Mouse (Mus musculus): ENCODE results near the gene Pex12.
"Not testable (repeated sequence)": the region's sequence is repeated elsewhere in the genome, so short reads cannot be mapped to it uniquely, and the experiment has no call there.

The Pex12 gene

DNA sequence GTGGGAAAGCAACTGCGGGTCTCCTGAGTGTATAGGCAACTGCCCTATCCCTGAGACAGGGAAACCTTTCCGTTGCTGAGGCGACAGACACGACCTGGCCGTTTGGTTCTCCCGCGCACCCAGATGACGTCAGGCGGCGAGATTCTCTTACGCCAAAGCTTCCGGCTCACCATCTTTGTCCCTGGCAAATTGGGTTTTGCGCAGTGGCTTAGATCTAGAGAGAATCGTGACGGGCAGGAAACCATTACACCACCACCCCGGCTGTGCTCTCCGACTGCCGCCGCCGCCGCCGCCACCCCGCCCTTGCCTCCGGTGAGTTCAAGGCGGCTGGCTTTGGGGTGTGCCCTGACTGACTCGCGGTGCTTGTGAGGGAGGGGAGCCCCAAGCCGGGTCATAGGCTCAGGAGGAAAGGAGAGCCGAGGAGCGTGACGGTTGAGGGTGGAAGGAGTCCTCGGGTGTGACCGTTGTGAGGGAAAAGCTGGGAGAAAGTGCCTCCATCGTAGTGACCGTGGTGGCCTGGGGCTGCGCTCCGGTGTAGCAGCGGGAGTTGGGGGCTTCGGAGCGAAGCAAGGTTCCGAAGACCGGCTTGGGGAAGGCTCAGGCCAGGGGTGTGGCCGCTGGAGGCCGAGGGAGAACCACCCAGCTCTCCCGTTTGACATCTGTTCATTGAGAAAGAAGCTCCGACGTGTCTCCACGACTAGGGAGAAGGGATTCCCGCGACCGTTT, at the start of gene Pex12:
Gene Pex12, minus strand, starts transcription at position 61 of the 726 bp plus-strand sequence.
- peak; percentile 93 for DNase-seq (ENCODE audit: low read depth, low spot score)

DNA sequence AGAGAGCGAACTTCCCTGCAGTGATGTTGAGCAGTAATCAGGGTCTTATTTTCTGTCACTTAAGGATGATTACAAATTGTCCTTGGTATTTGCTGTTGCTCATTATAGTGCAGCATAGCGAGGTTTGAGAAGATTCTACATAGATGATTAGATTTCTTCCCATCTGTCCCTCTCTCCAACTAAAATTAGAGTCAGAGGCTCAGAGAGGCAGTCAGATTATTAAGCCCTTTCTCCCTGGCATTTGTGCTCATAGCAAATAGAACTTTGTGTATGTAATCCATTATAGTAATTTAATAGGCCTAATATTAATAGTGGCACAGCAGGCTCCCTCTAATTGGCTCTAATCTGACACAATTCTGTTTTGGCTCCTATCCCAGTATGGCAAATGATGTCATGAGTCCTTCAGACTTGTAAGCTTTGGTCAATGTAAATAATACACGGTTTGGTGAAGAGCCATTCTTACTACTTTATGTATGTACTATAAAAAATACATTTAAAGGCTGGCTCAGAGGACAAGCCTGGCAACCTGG, 39.4 kb upstream of the Pex12 start:
- DNase-seq (ENCODE audit: low read depth, low spot score): no peak

- DNase-seq (ENCODE audit: low read depth, low spot score): no peak
These were observed 37.3 kb upstream of the Pex12 start for GRCm38 (mm10) chr11:83339705-83340104.

DNA sequence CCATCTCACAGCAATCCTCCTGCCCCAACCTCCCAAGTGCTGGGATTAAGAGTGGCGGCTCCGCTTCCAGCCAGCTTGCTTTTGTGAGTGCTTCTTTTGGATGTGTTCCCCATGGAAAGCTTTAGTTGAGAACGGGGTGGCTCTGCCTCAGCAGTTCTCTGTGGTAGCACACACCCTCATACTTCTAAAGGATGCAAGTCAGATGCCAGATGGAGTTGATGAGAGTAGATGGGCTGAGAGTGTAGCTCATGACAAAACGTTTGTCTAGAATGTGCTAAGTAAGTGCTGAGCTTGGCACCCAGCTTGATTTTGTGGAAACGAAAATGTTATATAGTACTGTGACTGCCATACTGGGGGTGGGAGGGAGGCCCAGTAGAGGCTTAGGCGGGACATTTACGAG, 33.4 kb upstream of the Pex12 start:
- DNase-seq (ENCODE audit: low read depth, low spot score): no peak

GRCm38 (mm10) chr11:83327427-83327826, 25.0 kb upstream of the Pex12 start:
- DNase-seq (ENCODE audit: low read depth, low spot score): peak; percentile 20

GRCm38 (mm10) chr11:83326692-83327091, 24.3 kb upstream of the Pex12 start:
- DNase-seq (ENCODE audit: low read depth, low spot score): not testable (repeated sequence)

DNA sequence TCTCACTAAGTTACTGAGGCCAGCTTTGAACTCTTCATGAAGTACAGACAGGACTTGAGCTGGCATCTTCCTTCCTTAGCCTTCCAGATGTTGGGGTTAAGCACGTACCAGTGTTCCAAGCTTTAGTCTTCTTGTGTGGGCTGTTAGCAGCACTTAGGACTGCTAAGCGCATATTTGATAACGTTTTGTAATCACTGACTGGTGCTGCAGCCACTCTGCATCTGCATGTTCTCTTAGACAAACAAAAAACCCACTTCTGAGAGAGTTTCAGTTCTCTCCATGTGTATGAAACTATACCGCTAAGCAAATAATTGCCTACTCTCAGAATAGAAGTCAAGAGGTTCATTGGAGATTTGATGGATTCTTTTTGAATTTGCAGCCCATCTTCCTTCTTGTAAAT, 16.7 kb upstream of the Pex12 start:
- no peak for DNase-seq (ENCODE audit: low read depth, low spot score)

DNA sequence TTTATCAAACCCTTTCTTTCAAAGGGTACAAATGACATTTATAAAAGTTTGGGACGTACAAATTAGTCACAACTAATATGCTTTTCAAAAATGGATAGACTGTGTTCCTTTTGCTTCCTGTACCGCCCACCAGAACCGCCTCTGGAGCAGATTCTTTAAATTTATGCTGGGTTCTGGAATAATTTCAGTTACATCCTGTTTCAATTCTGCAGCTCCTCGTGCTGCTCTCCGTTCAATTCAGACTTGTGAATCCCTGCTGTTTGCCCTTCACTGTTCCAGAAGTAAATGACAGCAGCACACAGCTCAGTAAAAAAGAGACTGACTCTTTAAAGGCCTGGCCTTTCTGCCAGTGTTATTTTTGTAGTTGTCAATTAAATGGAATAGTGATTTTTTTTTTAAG, 10.1 kb upstream of the Pex12 start:
- no peak for DNase-seq (ENCODE audit: low read depth, low spot score)

- DNase-seq (ENCODE audit: low read depth, low spot score): no peak
These were observed 4.4 kb upstream of the Pex12 start for GRCm38 (mm10) chr11:83306700-83307253.

- DNase-seq (ENCODE audit: low read depth, low spot score): no peak
These were observed 2.1 kb upstream of the Pex12 start for GRCm38 (mm10) chr11:83304485-83304884.

- no peak for DNase-seq (ENCODE audit: low read depth, low spot score)
These were observed 1.4 kb upstream of the Pex12 start for GRCm38 (mm10) chr11:83303751-83304150.

DNA sequence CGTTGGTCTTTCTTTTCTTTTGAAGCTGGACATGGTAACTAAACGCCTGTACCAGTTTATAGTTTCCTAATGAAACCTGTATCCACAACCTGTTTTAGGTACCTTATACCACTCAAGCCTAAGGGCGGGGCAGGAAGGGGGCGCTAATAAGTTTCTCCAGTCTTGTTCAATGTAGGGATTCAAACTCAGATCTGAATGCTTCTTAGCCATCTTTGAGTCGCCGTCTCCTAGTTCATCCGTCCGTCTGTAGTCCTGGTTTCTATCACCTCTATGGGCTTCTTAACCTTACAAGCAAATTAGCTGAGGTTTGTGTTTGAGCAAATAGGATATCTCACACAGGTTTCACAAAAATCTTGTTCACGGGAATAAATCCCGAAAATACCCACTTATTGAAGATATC, 262 bp downstream of the Pex12 start:
- DNase-seq (ENCODE audit: low read depth, low spot score): no peak

- no peak for DNase-seq (ENCODE audit: low read depth, low spot score)
These were observed 955 bp downstream of the Pex12 start for GRCm38 (mm10) chr11:83301431-83301831.

GRCm38 (mm10) chr11:83299724-83300123, 2.7 kb downstream of the Pex12 start:
- DNase-seq (ENCODE audit: low read depth, low spot score): no peak

DNA sequence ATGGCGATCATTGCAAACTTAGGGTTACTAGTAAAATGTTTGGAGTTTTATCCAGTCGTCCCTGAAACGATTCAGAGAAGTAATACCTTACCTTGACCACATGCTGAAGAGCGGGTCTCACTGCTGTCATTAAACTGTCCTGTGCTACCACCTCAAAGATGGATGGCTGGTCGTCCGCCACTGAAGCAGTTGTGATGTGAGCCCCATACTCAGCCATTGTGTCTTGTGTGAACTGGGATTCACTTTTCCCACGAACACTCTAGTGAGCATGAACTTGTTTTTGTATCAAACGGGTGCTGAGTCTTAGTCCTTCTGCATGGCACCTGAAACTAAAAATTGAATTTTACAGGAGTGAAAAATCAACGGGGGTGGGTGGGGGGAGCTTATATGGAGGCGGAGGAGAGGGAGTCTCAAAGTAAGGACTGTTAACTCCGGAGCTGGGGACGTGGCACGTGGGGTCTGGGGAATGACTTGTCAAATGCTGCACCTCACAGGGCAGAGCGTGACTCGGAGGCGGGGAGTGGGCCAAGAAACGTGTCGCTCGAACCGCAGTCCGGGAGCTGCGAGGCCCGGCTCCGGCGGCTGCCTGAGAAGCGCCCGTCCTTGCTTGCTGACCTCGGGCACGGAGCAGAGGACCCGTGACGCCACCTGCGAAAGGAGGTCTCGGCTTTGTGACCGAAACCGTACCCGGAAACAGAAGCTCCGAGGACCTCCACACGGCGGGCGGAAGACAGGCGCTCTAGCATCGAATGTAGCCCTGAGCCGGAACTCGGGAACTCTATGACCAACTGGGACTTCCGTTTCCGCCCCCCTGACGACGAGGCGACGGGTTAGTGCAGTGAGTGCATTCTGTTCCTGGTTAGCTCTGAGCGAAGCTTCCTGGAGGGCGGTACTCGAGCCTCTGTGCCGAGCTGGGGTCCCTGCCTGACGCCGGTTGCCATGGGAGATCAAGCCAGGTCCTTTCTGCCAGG, 3.9 kb downstream of the Pex12 start, which contains the start of gene Ap2b1:
Gene Ap2b1, plus strand, starts transcription at position 800 of the 971 bp plus-strand sequence.
- DNase-seq (ENCODE audit: low read depth, low spot score): peak; percentile 91

- DNase-seq (ENCODE audit: low read depth, low spot score): no peak
These were observed 4.6 kb downstream of the Pex12 start for GRCm38 (mm10) chr11:83297816-83298215.

DNA sequence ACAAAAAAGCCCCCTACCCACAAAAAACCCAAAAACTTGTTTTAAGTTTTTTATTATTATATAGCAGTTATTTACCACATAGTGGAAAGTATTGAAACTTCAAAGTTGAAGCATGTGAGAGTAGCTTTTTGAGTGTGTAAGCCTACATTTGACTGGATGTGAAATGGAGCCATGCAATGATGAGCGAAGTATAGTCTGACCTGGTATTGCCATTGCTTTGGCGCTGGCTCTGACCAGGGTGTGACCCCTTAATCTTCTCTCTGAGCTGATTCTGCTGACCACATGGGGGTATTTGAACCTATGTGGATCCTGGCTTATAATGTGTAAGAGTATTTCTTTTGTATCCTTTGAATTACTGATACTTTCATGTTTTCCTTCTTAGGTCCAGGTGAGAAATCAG, 8.3 kb downstream of the Pex12 start:
- no peak for DNase-seq (ENCODE audit: low read depth, low spot score)

- DNase-seq (ENCODE audit: low read depth, low spot score): no peak
These were observed 9.2 kb downstream of the Pex12 start for GRCm38 (mm10) chr11:83293182-83293581.

DNA sequence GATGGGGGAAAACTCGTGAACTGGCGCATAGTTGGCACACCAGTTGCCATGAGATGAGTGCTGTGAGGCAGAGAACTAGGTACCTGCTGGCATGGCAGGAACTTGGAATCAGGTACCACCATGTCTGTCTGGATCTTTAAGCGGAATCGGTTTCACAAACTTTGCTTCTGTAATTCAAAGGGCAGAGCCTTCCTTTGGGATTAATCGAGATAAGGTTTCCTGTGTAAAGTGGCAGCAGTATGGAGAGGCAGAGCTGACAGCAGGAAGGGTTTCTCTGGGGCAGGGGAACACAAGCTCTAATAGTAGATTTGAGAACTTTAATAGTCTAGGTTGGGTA, 10.2 kb downstream of the Pex12 start:
- no peak for DNase-seq (ENCODE audit: low read depth, low spot score)

DNA sequence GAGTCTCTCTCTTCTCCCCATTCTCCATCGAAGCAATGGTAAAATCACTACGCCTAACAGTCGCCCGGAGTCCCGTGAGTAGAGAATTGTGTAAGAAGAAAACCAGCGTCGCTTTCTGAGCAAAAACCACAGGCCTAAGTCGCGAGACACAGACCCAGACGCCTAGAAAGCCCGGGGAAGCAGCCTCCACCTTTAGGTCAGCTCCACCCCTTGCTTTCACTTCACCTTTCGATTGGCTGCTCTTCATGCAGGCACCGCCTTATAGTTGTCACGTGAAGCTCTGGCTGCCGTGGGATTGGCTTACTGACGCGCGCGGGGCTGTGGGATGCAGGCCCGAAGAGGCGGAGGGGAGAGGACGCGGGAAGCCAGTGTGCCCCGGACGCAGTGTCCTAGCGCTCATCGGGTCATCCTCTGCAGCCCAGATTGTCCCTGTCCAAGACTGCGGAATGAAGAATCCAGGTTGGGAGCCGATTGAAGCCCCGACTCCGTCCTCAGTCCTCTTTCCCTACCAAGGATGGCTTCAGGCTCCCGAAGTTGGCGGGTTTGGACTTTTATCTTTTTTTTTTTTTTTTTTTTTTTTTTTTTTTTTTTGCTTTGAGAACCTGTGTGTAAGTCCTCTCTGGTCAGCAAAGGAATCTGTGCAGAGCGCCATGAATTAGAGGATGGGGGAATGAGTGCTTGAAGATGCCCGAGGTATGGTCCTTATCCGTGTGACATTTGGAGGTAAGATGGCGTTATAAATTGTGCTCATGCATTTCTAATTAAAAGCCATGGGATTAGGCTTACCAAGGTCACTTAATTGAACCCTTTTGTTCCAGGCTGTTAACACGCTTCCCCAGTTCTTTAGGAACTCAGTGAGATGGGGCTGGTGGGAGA, 10.8 kb downstream of the Pex12 start:
- peak; percentile 96 for DNase-seq (ENCODE audit: low read depth, low spot score)

DNA sequence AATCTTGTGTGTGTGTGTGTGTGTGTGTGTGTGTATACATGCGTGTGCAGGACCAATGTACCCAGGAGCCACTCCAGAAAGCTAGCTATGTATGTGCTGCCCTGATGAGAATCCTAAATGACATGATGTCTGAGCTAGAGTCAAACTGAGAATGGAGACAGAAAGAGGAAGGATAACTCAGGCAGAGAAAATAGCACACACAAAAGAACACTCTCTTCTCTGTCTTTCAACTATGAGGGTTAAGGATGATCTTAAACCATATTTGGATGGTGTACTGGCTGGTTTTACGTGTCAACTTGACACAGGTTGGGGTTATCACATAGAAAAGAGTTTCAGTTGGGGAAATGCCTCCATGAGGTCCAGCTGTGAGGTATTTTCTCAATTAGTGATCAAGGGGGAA, 12.8 kb downstream of the Pex12 start:
- DNase-seq (ENCODE audit: low read depth, low spot score): no peak

Data from skeletal muscle tissue, adult 2 months (tissue).